In genomic region chr14:8320528-8320927, GRCm38 (mm10) we compare ENCODE assay signal across 20 mouse cellular contexts. TPM values are rescaled to one million over a fixed set of nuclear protein-coding genes. Genes with fewer than 3 reads are reported as not detected.
DNase-seq lines count a peak whose midpoint lies in the region.
"Had no signal": no experiment of that assay in that cellular context is flagged by ENCODE, and none has a peak within 500 bp of the region (broad histone marks: within the 10 kb centered on the region; RNA-seq: fewer than 3 reads in every experiment).

No protein-coding gene starts in this region.

- peak; percentile 83 for DNase-seq in kidney, adult 11 months
- no peak for DNase-seq in kidney, postnatal 4 days
- DNase-seq in kidney, adult 8-10 months: peak; percentile 75 to 82
- DNase-seq in kidney, postnatal 10 days: no peak
- peak; percentile 66 for DNase-seq in kidney, postnatal 14 days
- DNase-seq in kidney, postnatal 36 days: peak; percentile 74 to 81
- no peak for DNase-seq in adrenal gland, postnatal 14 days
- DNase-seq: adrenal gland, adult 2 months; adrenal gland, postnatal 25 days; cerebellum, adult 18-20 months; cerebellum, adult 9-10 months; cerebellum, postnatal 14 days; forebrain, postnatal 0 days; gastrocnemius, adult 2 months; gastrocnemius, postnatal 14 days; heart, adult 11 months had no signal

RNA-seq across cellular contexts. Expression of gene Fam107a, which starts 2.7 kb away (rescaled TPM):
- total RNA-seq in adrenal gland, postnatal 14 days (2021): 5.0 and 8.7 TPM in 2 replicates
- total RNA-seq: hematopoietic stem cell, adult 5-6 weeks; MEL had no signal

RNA-seq across cellular contexts. Expression of gene Oit1, which starts 58.0 kb away (rescaled TPM):
- total RNA-seq in adrenal gland, postnatal 14 days (2021): 0.79 TPM in 1 of 2 replicates, not detected in the other
- total RNA-seq: adrenal gland, adult 2 months; adrenal gland, postnatal 25 days; forebrain, postnatal 0 days; gastrocnemius, adult 2 months; gastrocnemius, postnatal 14 days; gastrocnemius, postnatal 4 days; heart, postnatal 25 days; hematopoietic stem cell, adult 5-6 weeks; MEL had no signal

Comparison
In these comparisons a context has a peak if more than half of its experiments do, and no peak if none do; other contexts are left out.
1. DNase-seq: peak in kidney, adult 11 months (single experiment), kidney, adult 8-10 months (2 of 2), kidney, postnatal 14 days (single experiment) and kidney, postnatal 36 days (2 of 2); none in kidney, postnatal 4 days (0 of 2), kidney, postnatal 10 days (single experiment) and adrenal gland, postnatal 14 days (single experiment).